Mouse (Mus musculus) cerebellum, adult 9-11 months (tissue): ENCODE data around the gene Cyp2w1.
"Not testable (repeated sequence)": the region's sequence is repeated elsewhere in the genome, so short reads cannot be mapped to it uniquely, and the experiment has no call there.

ENCODE experiments used
- DNase-seq: peaks from one replicate; pipeline ENCODE4 v3.0.0; 2022

The Cyp2w1 gene

GRCm38 (mm10) chr5:139332590-139333272 lies 19.7 kb upstream of the Cyp2w1 start:
- DNase-seq = peak; percentile 30

GRCm38 (mm10) chr5:139333301-139334013 lies 19.0 kb upstream of the Cyp2w1 start:
- DNase-seq = no peak

DNA sequence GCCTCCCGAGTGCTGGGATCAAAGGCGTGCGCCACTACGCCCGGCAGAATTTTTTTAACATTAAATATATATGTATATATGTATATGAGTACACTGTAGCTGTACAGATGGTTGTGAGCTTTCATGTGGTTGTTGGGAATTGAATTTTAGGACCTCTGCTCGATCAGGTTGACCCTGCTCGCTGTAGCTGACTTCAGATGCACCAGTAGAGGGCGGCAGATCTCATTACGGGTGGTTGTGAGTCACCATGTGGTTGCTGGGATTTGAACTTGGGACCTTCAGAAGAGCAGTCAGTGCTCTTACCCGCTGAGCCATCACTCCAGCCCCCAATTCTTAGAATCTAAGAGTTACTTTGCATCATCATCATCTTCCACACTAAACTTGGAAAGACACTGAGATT lies 18.0 kb upstream of the Cyp2w1 start:
- not testable (repeated sequence) for DNase-seq

DNA sequence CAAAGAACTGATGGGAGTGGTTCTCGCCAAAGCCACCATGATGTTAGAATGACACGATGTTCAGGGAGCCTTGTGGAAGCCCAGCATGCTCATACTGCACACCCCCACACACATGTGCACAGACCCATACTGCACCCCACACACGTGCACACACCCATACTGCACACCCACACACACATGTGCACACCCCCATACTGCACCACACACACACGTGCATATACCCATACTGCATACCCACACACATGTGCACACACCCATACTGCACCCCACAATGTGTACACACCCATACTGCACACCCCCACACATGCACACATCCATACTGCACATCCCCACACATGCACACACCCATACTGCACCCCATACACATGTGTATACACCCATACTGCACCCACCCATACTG lies 16.8 kb upstream of the Cyp2w1 start:
- DNase-seq = no peak

DNA sequence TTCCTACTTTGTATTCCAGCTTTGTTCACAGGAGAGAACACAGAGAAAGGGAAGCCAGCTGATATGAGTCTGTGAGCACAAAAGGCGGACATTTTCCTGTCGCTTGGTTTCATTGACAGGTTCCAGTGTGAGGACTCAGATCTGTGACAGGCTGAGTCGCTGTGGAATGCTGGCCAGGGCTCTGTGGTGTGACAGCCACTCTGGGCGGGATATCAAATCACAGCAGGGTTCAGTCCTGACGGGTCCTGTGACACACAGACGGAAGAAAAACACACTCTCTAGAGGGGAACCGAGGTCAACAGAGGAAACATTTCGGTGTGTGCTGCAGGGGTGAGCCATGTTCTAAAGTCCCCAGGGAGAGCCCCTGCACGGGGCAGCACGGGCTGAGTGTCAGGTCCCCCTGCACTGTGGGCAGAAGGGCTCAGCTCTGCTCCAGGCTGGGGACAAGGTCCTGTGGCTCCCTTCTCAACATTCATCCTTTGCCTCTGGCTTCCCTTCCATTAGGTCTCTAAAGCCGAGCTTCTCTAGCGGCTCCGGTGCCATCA lies 14.5 kb upstream of the Cyp2w1 start:
- DNase-seq = peak; percentile 90

DNA sequence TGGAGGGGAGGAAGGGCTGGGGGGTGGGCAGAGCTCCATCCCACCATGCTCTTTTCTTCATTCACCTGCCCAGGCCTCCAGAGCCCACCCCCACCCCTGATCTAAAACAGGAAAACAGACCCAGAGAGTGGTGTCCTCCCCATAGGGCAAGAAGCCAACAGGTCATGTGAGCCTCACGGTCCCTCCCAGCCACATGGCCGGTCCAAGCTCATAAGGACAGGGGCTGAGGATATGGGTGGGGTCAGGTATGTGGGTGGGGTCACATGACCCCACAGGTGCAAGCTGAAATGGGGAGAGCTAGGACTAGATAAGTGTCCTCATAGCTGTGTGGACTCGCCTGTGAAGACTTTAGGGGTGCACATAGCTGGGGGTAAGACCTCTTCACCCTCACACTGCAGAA lies 14.0 kb upstream of the Cyp2w1 start:
- DNase-seq = peak; percentile 74

DNA sequence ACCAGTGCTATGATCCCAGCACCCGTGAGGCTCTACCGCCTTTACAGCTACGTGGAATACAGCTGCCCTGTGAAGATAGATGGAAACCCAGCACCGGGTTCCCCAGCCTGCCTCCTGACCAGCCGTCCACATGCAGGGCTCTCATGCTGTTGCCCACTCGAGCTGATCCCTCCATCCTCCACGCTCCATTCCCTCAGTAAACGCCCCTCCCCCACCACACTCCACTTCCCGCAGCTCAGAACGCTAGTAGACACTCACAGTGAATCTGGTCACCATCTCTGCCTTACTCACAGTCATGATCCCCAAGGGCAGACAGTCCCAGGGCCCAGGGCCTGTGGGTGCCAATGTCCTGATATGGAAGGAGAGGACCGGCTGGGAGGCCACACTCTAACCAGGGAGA lies 13.5 kb upstream of the Cyp2w1 start:
- DNase-seq = no peak

GRCm38 (mm10) chr5:139344021-139344686 lies 8.3 kb upstream of the Cyp2w1 start:
- peak; percentile 75 for DNase-seq

GRCm38 (mm10) chr5:139344687-139345363 lies 7.6 kb upstream of the Cyp2w1 start:
- DNase-seq = peak; percentile 92

DNA sequence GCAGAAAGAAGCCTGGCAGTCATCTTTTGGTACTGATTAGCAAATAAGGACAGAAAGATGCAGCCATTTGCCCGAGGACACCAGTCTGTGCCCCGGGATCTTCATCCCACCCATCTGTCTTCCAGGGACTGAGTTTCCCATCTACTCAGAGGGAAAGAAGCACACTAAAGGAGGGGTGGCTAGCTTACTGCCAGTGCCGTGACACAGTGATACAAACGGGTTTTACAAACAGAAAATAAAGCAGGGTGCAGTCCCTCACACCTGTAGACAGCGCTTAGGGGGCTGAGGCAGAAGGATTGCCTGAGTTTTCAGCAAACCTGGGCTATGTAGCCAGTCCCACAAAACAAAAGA lies 7.1 kb upstream of the Cyp2w1 start:
- DNase-seq = no peak

DNA sequence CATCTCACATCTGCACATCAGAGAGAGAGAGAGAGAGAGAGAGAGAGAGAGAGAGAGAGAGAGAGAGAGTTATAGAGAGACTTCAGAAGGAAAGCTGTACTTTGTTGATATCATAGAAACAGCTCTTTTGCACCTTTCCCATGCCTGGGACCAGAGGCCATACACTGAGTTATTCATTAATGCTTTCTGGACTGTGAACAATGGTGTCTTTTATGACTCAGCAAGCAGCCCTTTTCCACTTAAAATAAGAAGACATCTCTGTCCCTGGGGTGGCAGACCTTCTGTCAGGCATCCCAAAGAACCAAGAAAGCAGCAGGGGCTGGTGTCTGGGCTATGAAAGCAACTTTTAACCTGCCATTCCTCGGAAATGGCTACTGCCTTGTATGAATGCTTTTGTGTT lies 5.2 kb upstream of the Cyp2w1 start:
- DNase-seq = no peak

GRCm38 (mm10) chr5:139349713-139350112 lies 2.7 kb upstream of the Cyp2w1 start:
- no peak for DNase-seq

DNA sequence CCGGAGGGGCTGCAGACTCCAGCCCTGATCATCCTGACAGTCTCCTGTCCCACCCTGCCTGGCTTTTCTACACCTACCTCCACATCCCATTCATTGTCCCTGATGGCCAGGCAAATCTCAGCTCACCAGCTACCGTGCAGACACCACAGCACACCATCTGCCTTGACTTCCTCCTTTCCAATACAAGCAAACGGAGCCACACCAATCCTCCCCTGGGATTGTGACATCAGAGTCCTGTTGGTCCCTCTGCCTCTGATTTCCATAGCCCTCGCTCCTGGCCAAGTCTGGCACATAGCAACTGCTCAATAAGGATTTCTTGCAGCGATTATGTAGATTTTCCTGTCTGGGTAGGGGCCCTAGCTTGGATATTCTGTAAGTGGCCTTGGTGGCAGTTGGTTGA lies 1.3 kb upstream of the Cyp2w1 start, which contains the start of gene Cox19:
Cox19 (minus strand) TSS at position 285 of the 400 bp plus-strand sequence.
- no peak for DNase-seq

DNA sequence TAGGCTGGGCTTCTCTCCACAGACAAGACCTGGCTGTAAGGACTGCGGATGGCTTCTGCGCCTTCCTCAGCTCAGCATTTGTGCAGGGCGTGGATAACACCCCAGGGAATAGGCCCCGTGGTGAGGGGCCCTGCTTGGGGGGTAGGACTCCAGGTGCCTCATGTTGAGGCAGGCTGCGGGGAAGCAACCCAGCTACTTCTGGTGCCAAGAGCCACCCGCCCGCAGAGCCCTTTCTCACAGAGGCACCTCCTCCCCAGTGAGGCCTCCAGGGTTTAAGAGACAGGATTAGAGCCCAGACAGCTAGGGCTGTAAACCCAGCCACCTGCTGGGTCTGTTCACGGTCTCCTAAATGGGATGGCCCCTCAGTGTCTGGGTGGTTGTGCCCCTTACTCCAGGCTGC lies 789 bp upstream of the Cyp2w1 start:
- no peak for DNase-seq

GRCm38 (mm10) chr5:139353496-139353895 lies 1.1 kb downstream of the Cyp2w1 start:
- no peak for DNase-seq

DNA sequence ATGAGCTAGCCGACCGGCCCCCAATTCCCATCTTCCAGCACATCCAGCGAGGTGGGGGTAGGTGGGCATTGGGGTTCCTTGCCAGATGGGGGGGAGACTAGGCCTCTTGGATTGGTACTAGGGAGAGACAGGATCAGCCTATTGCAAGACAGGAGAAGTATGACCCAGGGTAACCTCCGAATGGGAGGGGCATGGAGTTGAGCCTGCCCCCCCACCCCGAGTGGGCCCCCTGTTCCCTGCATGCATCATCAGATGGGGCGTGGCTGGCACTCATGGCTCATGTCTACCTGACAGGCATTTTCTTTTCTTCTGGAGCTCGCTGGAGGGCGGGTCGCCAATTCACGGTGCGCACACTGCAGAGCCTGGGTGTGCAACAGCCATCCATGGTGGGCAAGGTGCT lies 1.5 kb downstream of the Cyp2w1 start:
- no peak for DNase-seq

DNA sequence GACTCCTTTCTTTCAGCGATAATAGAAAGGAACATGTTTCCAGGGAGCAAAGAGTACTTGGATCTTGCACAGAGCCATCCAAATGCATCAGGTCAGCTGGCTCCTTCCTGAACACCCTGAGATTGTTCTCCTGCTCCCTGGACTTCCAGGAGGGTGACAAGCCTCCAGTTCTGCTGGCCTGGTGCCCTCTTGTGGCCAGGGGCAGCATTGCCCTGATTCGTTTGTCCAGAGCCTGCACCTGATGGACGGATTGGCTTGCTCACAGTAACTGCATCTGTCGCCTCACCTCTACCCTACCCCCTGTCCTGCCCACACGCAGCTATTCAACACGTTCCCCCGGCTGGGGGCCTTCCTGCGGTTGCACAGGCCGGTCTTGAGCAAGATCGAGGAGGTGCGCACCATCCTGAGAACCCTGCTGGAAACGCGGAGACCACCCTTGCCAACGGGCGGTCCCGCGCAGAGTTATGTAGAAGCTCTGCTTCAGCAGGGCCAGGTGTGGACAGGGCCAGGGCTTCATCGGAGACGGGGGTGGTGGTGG lies 2.9 kb downstream of the Cyp2w1 start:
- peak; percentile 85 for DNase-seq

DNA sequence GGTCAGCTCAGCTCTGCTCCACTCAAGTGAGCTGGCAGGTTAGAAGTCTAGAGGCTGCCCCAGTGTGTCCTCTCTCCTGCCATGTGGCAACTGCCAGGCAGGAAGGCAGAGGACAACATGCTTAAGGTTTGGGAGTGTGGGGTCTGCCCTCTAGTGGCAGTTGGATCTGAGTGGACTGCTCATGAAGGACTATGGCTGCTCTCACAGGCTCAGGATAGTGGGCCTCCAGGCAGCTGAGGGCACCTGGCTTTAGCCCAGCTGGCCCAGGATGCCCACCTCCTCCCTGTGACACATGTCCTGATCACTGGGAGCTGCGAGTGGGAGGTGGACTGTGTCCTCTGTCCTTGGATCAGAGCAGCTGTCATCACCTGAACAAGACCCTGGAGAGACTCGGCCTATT lies 6.2 kb downstream of the Cyp2w1 start:
- DNase-seq = no peak

- DNase-seq = no peak
These were observed 6.8 kb downstream of the Cyp2w1 start for GRCm38 (mm10) chr5:139359244-139359643.

DNA sequence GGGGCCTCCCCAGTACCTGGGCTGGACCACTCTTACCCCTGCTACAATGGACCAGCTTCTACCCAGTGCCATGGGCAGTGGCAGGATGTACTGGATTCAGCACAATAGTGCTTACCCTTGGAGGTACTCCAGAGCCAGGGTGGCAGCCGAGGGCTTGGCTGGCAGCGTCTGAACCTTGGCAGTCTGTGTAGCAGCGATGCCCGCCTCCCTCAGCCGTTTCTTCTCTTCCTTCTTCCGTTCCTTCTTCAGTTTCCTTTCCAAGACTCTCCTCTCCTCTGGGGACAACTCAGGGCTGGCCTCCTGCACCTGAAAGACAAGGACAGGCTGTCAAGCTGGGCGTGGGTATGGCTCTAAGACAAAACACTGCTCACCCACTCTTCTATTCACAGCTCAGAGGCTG lies 11.4 kb downstream of the Cyp2w1 start:
- DNase-seq = no peak

GRCm38 (mm10) chr5:139364260-139364910 lies 12.0 kb downstream of the Cyp2w1 start:
- DNase-seq = peak; percentile 84

DNA sequence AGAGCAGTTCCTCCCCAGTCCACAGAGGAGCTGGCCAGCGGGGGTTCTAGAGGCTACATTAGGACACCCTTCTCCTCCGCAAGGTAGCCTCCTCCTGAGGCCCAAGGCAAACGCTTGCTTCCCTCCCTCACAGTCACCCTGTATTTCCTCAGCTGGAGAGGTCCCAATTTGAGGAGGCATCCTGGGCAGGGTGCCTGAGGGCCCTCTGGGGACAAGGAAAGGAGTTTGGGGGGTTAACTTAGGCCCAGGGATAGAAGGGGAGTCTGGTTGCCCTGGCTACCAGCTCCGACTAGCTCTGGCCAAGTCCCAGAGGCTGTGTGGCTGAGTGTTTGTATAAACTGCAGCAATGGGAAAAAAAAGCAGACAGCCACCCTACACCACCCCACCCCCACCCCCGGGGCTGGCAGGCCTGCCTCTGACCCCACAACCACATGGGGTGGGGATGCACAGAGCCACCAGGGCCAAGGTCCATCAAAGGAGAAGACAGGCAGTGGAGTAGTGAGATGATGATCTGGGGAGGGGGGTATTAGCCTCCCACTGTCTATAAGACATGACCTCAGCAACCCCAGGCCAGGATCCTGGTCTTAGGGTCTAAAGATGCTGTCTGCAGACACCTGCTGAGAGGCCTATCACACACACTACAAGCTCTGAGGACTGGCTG lies 12.6 kb downstream of the Cyp2w1 start:
- no peak for DNase-seq
